Mouse (Mus musculus): ENCODE measurements around the gene Noxred1. TPM values are rescaled to one million over a fixed set of nuclear protein-coding genes. Genes with fewer than 3 reads are reported as not detected.

Noxred1 gene
- 6.2 to 14.0 TPM (median 9.1 TPM) in 4 replicates for total RNA-seq (2023; ENCODE audit: inconsistent age)

DNA sequence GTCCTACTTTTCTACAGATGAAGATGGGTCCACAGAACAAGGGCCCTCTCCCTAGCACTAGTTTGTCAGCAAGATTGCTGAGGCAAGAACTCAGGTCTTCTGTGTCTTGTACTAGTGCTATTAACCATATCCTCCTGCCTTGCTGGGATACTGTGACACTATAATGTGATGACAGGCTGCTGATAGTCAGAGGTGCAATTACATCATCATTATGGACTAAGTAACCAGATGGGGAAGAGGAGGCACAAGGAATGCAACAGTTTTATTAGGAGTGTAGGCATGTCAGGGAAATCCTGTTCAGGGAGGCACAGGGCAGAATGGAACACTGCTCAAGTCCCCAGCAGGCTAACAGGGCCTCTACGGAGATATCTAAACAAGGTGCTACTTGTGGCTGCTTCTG is at the start of gene Noxred1:
Gene Noxred1, minus strand, starts transcription at position 101 of the 400 bp plus-strand sequence.

DNA sequence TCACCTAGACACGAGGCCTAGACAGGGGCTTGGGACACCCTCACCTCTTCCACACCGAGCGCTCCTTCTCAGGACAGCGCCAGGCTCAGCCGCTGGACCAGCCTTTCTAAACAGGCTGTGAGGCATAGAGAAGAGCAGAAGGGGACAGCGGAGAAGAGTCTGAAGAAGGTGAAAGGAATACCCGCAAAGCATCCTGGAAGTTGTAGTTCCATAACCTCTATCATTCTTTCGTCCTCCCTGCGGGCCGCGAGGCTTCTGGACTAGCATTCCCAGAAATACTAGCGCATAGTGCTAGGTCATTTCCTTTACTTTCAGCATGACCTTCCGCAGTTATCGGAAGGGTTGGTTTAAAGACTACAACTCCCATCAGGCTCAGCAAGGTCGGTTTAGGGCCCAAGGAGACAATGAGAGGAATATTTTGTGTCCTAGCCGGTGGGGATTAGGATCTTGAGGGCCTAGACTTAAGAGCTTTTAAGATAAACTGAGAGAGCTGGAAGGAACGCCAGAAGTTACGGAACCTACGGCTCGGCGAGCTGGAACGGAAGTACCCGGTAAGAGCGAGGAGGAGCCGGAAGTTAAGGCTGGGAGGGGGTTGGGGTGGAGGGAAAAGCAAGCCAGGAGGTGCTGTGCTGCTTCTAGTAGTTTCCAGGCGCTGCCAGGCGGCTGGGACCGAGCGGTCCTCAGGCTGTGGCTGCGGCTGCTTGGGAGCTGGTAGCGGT is 27.7 kb upstream of the Noxred1 start, which contains the start of the genes Vipas39 and Ahsa1:
Gene Vipas39, minus strand, starts transcription at position 149 of the 719 bp plus-strand sequence.
Gene Ahsa1, plus strand, starts transcription at position 372 of the 719 bp plus-strand sequence.

DNA sequence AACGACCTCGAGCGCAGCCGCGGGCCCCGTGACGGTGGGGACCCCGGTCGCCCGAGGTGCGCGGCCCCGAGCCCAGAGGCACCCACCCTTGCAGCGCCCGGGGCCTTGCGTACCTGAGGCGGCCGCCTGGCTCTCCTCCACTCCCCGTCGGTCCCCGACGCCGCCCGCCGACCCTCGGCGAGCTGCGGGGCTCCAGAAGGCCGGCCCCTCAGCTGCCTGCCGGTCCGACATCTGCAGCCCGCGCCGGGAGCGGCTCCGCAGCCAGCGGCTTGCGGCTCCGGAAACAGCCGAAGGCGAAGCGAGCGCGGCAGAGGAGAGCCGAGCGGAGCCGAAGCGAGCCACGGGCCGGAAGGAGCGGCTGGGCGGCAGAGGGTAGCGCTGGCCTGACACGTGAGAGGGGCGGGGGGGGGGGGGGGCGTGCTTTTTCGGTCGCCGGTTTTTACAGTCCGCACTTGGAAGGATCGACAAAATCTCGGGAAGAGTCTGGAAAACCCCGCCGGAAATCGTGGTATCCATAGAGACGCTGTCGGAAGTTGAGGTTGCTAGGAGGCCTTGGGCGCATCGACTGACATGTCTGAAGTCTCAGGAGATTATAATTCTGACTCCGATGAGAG is 38.5 kb downstream of the Noxred1 start, which contains the start of gene Tmed8:
Gene Tmed8, minus strand, starts transcription at position 482 of the 614 bp plus-strand sequence.

GRCm38 (mm10) chr12:87199206-87199972 is 39.1 kb downstream of the Noxred1 start, which contains the start of gene Samd15:
Samd15 (plus strand) TSS chr12:87199723.

Other genes starting within 250 kb of the Noxred1 start
- gene Zdhhc22, start 248.3 kb downstream of the Noxred1 start, total RNA-seq (2023; ENCODE audit: inconsistent age), result not detected in 4 replicates
- not detected in 4 replicates for gene Tmem63c, start 217.4 kb downstream of the Noxred1 start, total RNA-seq (2023; ENCODE audit: inconsistent age)
- 0.32 to 0.78 TPM (median 0.78 TPM) in 3 of 4 replicates, not detected in the other for gene Ngb, start 136.2 kb downstream of the Noxred1 start, total RNA-seq (2023; ENCODE audit: inconsistent age)
- gene Gstz1, start 91.6 kb downstream of the Noxred1 start, total RNA-seq (2023; ENCODE audit: inconsistent age), result 16.4 to 16.5 TPM (median 16.4 TPM) in 4 replicates
- gene Pomt2, start 90.8 kb downstream of the Noxred1 start, total RNA-seq (2023; ENCODE audit: inconsistent age), result 4.8 to 8.3 TPM (median 6.3 TPM) in 4 replicates
- 1.3 to 2.6 TPM (median 1.6 TPM) in 4 replicates for gene Samd15, start 39.0 kb downstream of the Noxred1 start, total RNA-seq (2023; ENCODE audit: inconsistent age)
- 32.9 to 36.5 TPM (median 33.7 TPM) in 4 replicates for gene Tmed8, start 38.3 kb downstream of the Noxred1 start, total RNA-seq (2023; ENCODE audit: inconsistent age)
- gene Vipas39, start 27.5 kb upstream of the Noxred1 start, total RNA-seq (2023; ENCODE audit: inconsistent age), result 33.1 to 41.4 TPM (median 35.1 TPM) in 4 replicates
- gene Ahsa1, start 27.7 kb upstream of the Noxred1 start, total RNA-seq (2023; ENCODE audit: inconsistent age), result 111 to 131 TPM (median 118 TPM) in 4 replicates
- gene Ism2, start 61.0 kb upstream of the Noxred1 start, total RNA-seq (2023; ENCODE audit: inconsistent age), result not detected in 4 replicates
- 83.0 to 93.8 TPM (median 86.3 TPM) in 4 replicates for gene Sptlc2, start 149.6 kb upstream of the Noxred1 start, total RNA-seq (2023; ENCODE audit: inconsistent age)
- 29.0 to 45.0 TPM (median 38.7 TPM) in 4 replicates for gene Slirp, start 205.2 kb upstream of the Noxred1 start, total RNA-seq (2023; ENCODE audit: inconsistent age)
- gene Alkbh1, start 205.3 kb upstream of the Noxred1 start, total RNA-seq (2023; ENCODE audit: inconsistent age), result 85.2 to 90.1 TPM (median 87.2 TPM) in 4 replicates
- 87.6 to 94.7 TPM (median 89.7 TPM) in 4 replicates for gene Snw1, start 233.5 kb upstream of the Noxred1 start, total RNA-seq (2023; ENCODE audit: inconsistent age)